Mouse (Mus musculus) ES-E14 (cell line): ENCODE results near the gene Robo4. TPM values are rescaled to one million over a fixed set of nuclear protein-coding genes. Genes with fewer than 3 reads are reported as not detected.

Experiments
- DNase-seq: peaks from one replicate; pipeline ENCODE4 v3.0.0-alpha.2; 2013; ENCODE audit warnings: low read depth, low spot score
- H3K27ac ChIP-seq: 2 replicates; pipeline ENCODE4 v1.5.1; 2012; ENCODE audit warnings: low read depth, mild to moderate bottlenecking, low read length, moderate library complexity, mixed read lengths; ENCODE audit not compliant: poor library complexity, insufficient read depth, severe bottlenecking
- H3K36me3 ChIP-seq: 2 replicates; pipeline ENCODE4 v1.6.1; 2012; ENCODE audit warnings: mild to moderate bottlenecking, low read length, moderate library complexity, mixed read lengths; ENCODE audit not compliant: control insufficient read depth, poor library complexity, insufficient read depth, severe bottlenecking
- H3K4me1 ChIP-seq, 2 experiments: fragments of 150-350 bp in 1 of 2; sonication (generic) in 1 of 2; 2 replicates each; pipeline ENCODE4 v1.6.1; 2012; ENCODE audit warnings: low read length in 2 of 2, mild to moderate bottlenecking in 1 of 2, mixed read lengths in 1 of 2; ENCODE audit not compliant: control insufficient read depth in 2 of 2, insufficient read depth in 2 of 2, poor library complexity in 1 of 2
- H3K4me3 ChIP-seq, 2 experiments: fragments of 150-350 bp in 1 of 2; sonication (generic) in 1 of 2; 2 replicates each; pipeline ENCODE4 v1.5.1; 2012; ENCODE audit warnings: low read length in 2 of 2, low read depth in 1 of 2, mild to moderate bottlenecking in 1 of 2, mixed read lengths in 1 of 2; ENCODE audit not compliant: insufficient read depth in 1 of 2, poor library complexity in 1 of 2, severe bottlenecking in 1 of 2
- H3K9ac ChIP-seq: 2 replicates; pipeline ENCODE4 v1.6.1; 2012; ENCODE audit warnings: low read depth, mild to moderate bottlenecking, low read length, mixed read lengths; ENCODE audit not compliant: poor library complexity, insufficient read depth, severe bottlenecking
- H3K9me3 ChIP-seq: fragments of 150-350 bp; sonication (generic); 2 replicates; pipeline ENCODE4 v1.6.1; 2012; ENCODE audit warnings: low read depth, mild to moderate bottlenecking, low read length; ENCODE audit not compliant: control insufficient read depth, insufficient read depth
- CHD2 ChIP-seq: IDR thresholded peaks from 2 replicates; pipeline ENCODE4 v1.6.1; 2014; ENCODE audit warnings: mild to moderate bottlenecking, low read depth, low read length, inconsistent platforms
- HCFC1 ChIP-seq: IDR thresholded peaks from 2 replicates; pipeline ENCODE4 v1.6.1; 2012; ENCODE audit warnings: low read length, inconsistent platforms, borderline replicate concordance; ENCODE audit not compliant: insufficient read depth
- MAFK ChIP-seq: IDR thresholded peaks from 2 replicates; pipeline ENCODE4 v1.6.1; 2014; ENCODE audit warnings: mild to moderate bottlenecking, low read depth, low read length, inconsistent platforms; ENCODE audit not compliant: insufficient read depth
- ZC3H11A ChIP-seq: IDR thresholded peaks from 2 replicates; pipeline ENCODE4 v1.6.1; 2012; ENCODE audit warnings: low read depth, mild to moderate bottlenecking, inconsistent platforms, low read length, borderline replicate concordance
- ZNF384 ChIP-seq: IDR thresholded peaks from 2 replicates; pipeline ENCODE4 v1.6.1; 2012; ENCODE audit warnings: low read depth, low read length, inconsistent platforms
- in situ Hi-C, 2 experiments: fragments of 600-800 bp; cut with MboI; formaldehyde crosslinking; loops; one replicate each; pipeline ENCODE4 v1.15.1; 2025; ENCODE audit warnings: low sequenced_read_pairs in 2 of 2, inconsistent platforms in 1 of 2; ENCODE audit not compliant: unreplicated experiment in 2 of 2
- total RNA-seq: library from RNA; depleted of rRNA; stranded (reverse); fragments of 300-350 nt; gene quantifications from 2 replicates; pipeline ENCODE4 v1.2.3, GENCODE M21; 2012

Robo4 gene
- total RNA-seq, 1 experiment, result 11.2 TPM

GRCm38 (mm10) chr9:37429326-37429725, 27.6 kb downstream of the Robo4 start:
- Histone ChIP-seq H3K36me3 (no peaks in the 10 kb centered on the region), H3K9ac (peak overlapping the region; percentile 32; the same call in 1 of the 2 replicates), H3K9me3 (no peaks in the 10 kb centered on the region), H3K27ac (no peak overlapping the region), H3K4me1 (peaks cover 3 to 5% of the 10 kb centered on the region in 2 experiments; a peak in 2 of 4 replicates), H3K4me3 (peak overlapping the region in 1 of 2 experiments; percentile 32; a peak in 1 of 4 replicates)
- in situ Hi-C loops, result loop anchor here in 1 of 2 experiments (10.0 kb wide), 1 partner anchor 185 kb away; the partner anchor contains the start of gene Spa17
- no peak for TF ChIP-seq CHD2
- TF ChIP-seq ZNF384, result no peak
- no peak for TF ChIP-seq MAFK
- no peak for TF ChIP-seq HCFC1
- no peak for TF ChIP-seq ZC3H11A
- no peak for DNase-seq

GRCm38 (mm10) chr9:37430582-37430981, 28.9 kb downstream of the Robo4 start:
- no peak overlapping the region for H3K4me3 ChIP-seq
- in situ Hi-C loops, result loop anchor here in 1 of 2 experiments (10.0 kb wide), 1 partner anchor 114 kb away; no protein-coding TSS in a partner anchor
- no peaks in the 10 kb centered on the region for H3K9me3 ChIP-seq
- H3K4me1 ChIP-seq, result peaks cover 3 to 8% of the 10 kb centered on the region in 2 experiments; a peak in 2 of 4 replicates
- no peaks in the 10 kb centered on the region for H3K36me3 ChIP-seq
- no peak overlapping the region for H3K9ac ChIP-seq
- peak; percentile 91 for DNase-seq
- H3K27ac ChIP-seq, result no peak overlapping the region
- TF ChIP-seq MAFK, result no peak
- peak; percentile 93 for TF ChIP-seq ZC3H11A

- Histone ChIP-seq H3K4me3 (no peak overlapping the region; a peak in 1 of 4 replicates), H3K9ac (no peak overlapping the region), H3K4me1 (peaks cover 3 to 8% of the 10 kb centered on the region in 2 experiments; a peak in 2 of 4 replicates), H3K36me3 (no peaks in the 10 kb centered on the region), H3K27ac (no peak overlapping the region), H3K9me3 (no peaks in the 10 kb centered on the region)
- no peak for DNase-seq
- in situ Hi-C loops, result loop anchor here in 1 of 2 experiments (10.0 kb wide), 1 partner anchor 113 kb away; no protein-coding TSS in a partner anchor
- TF ChIP-seq MAFK (no peak), CHD2 (no peak), ZC3H11A (no peak), HCFC1 (no peak), ZNF384 (no peak)
Measured at GRCm38 (mm10) chr9:37432026-37432666, 30.4 kb downstream of the Robo4 start.

GRCm38 (mm10) chr9:37432720-37433421, 31.2 kb downstream of the Robo4 start, which contains the start of gene Robo3:
Gene Robo3 (minus strand): TSS chr9:37433246.
- Histone ChIP-seq H3K9ac (peak within 1 kb of the TSS; percentile 13; the same call in 1 of the 2 replicates), H3K4me1 (peaks cover 3 to 8% of the 10 kb centered on the region in 2 experiments; a peak in 2 of 4 replicates)
- DNase-seq, result no peak

More at GRCm38 (mm10) chr9:37432720-37433421, 31.2 kb downstream of the Robo4 start, which contains the start of gene Robo3:
- Histone ChIP-seq H3K36me3 (no peaks in the 10 kb centered on the region), H3K27ac (no peak within 1 kb of the TSS), H3K9me3 (no peaks in the 10 kb centered on the region), H3K4me3 (peak within 1 kb of the TSS; percentile 37 to 62)
- TF ChIP-seq MAFK (no peak), ZNF384 (no peak), ZC3H11A (no peak), CHD2 (no peak), HCFC1 (no peak)
- in situ Hi-C loops, result loop anchor here in 1 of 2 experiments (10.0 kb wide), 1 partner anchor 112 kb away; no protein-coding TSS in a partner anchor
